8 mouse cellular contexts compared by ENCODE assay signal in the genomic region with DNA sequence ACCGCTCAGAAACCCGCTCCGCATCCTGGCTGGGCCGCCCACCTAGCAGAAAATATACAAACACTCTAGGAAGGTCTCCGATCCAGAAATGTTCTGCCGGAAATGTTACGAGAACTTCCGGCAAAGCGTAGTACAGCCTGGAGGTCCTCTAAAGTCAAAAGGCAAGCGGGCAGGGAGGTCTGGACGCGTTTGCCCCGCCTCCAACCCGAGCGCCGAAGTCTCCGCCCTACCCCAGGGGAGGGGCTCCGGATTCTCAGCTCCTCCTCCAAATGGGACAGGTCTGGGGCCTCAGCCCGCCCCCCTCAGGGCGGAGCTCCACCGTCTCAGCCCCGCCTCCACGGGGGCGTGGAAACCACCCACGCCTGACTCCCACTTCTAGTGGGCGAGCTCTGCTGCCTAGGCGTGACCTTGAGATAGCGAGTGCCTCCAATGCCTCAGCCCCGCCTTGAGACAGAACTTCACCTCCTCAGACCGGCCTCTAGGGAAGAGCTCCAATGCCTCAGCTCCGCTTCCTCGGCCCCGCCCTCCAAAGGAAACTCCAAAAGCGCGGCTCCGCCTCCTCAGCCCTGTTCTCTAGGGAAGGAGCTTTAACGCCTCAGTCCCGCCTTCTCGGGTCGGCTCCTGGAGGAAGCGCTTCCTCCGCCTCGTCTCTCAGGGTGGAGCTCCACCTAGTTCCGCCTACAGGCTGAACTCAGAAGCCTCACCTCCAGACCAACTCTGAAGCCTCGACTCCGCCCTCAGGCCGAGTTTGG. TPM values are rescaled to one million over a fixed set of nuclear protein-coding genes. Genes with fewer than 3 reads are reported as not detected.
A peak's percentile ranks its signal among the peaks of the same experiment; 100 is the strongest.
DNase-seq lines count a peak whose midpoint lies in the region; ATAC-seq and TF ChIP-seq lines count a peak whose summit lies in the region.

Gene Mtrf1l, minus strand, starts transcription at position 171 of the 752 bp plus-strand sequence.

- no peak for TF ChIP-seq POLR2A in bone marrow macrophage, adult 2 months (IDR thresholded peaks at IDR 0.05; ENCODE audit: borderline replicate concordance, low read depth, low read length)
- TF ChIP-seq POLR2A in embryonic fibroblast, embryonic 13.5 days (IDR thresholded peaks at IDR 0.05; ENCODE audit: low read depth, low read length), result peak; percentile 70

- H3K27me3 ChIP-seq in kidney, embryonic 14.5 days (ENCODE audit: control insufficient read depth, insufficient read depth, low read length), result no peaks in the 10 kb centered on the region
- H3K27me3 ChIP-seq in limb, embryonic 15.5 days, result no peaks in the 10 kb centered on the region

- peak; percentile 96 for ATAC-seq in kidney, embryonic 14.5 days (ENCODE audit: low FRiP score, low TSS enrichment)
- peak; percentile 99 for ATAC-seq in limb, embryonic 15.5 days (ENCODE audit: insufficient number of reproducible peaks, low FRiP score, low TSS enrichment, low read depth)

- H3K9me3 ChIP-seq in kidney, embryonic 14.5 days (ENCODE audit: control insufficient read depth, low read length), result no peaks in the 10 kb centered on the region
- H3K9me3 ChIP-seq in limb, embryonic 15.5 days, result no peaks in the 10 kb centered on the region

- peak within 1 kb of the TSS; percentile 63 for H3K4me2 ChIP-seq in kidney, embryonic 14.5 days (replicated peaks; ENCODE audit: low read depth, low read length)
- peak within 1 kb of the TSS; percentile 80 for H3K4me2 ChIP-seq in limb, embryonic 15.5 days

- H3K4me3 ChIP-seq in bone marrow macrophage, adult 2 months (ENCODE audit: insufficient read depth, low read length), result peak within 1 kb of the TSS; percentile 75
- peak within 1 kb of the TSS; percentile 77 for H3K4me3 ChIP-seq in embryonic fibroblast, embryonic 13.5 days (ENCODE audit: insufficient read depth, low read length)
- H3K4me3 ChIP-seq in kidney, embryonic 14.5 days (ENCODE audit: low read length), result peak within 1 kb of the TSS; percentile 70
- peak within 1 kb of the TSS; percentile 94 for H3K4me3 ChIP-seq in limb, embryonic 15.5 days

- peaks cover 11% of the 10 kb centered on the region for H3K4me1 ChIP-seq in bone marrow macrophage, adult 2 months (ENCODE audit: control insufficient read depth, insufficient read depth, low read length)
- peaks cover 6% of the 10 kb centered on the region; the same call in 1 of the 2 replicates for H3K4me1 ChIP-seq in embryonic fibroblast, embryonic 13.5 days (ENCODE audit: control insufficient read depth, insufficient read depth, low read length)
- peaks cover 8% of the 10 kb centered on the region; the same call in 1 of the 2 replicates for H3K4me1 ChIP-seq in kidney, embryonic 14.5 days (ENCODE audit: control insufficient read depth, insufficient read depth, low read length)
- H3K4me1 ChIP-seq in limb, embryonic 15.5 days, result peaks cover 7% of the 10 kb centered on the region; the same call in 1 of the 2 replicates

- no peak for TF ChIP-seq CTCF in bone marrow macrophage, adult 2 months (IDR thresholded peaks at IDR 0.05; ENCODE audit: low read depth, low read length)
- no peak for TF ChIP-seq CTCF in embryonic fibroblast, embryonic 13.5 days (IDR thresholded peaks at IDR 0.05; ENCODE audit: borderline replicate concordance, insufficient read depth, low read length)

- peaks cover 19% of the 10 kb centered on the region for H3K36me3 ChIP-seq in kidney, embryonic 14.5 days (ENCODE audit: control insufficient read depth, insufficient read depth, low read length)
- H3K36me3 ChIP-seq in limb, embryonic 15.5 days, result peaks cover 13% of the 10 kb centered on the region

- peak; percentile 98 for DNase-seq in A20 (ENCODE audit: low read depth, low spot score)
- peak; percentile 97 to 98 for DNase-seq in heart, adult 9 months (ENCODE audit: low spot score in 2 of 2)
- peak; percentile 92 to 99 for DNase-seq in monocyte, adult 2 months (ENCODE audit: low read depth in 1 of 2, low spot score in 2 of 2)
- peak; percentile 98 for DNase-seq in spleen, postnatal 36 days (ENCODE audit: low spot score in 2 of 2)

- H3K9ac ChIP-seq in kidney, embryonic 14.5 days (ENCODE audit: low read depth, low read length), result peak within 1 kb of the TSS; percentile 79
- H3K9ac ChIP-seq in limb, embryonic 15.5 days, result peak within 1 kb of the TSS; percentile 93

- peak within 1 kb of the TSS; percentile 88 for H3K27ac ChIP-seq in bone marrow macrophage, adult 2 months (ENCODE audit: insufficient read depth, low read depth, low read length)
- H3K27ac ChIP-seq in embryonic fibroblast, embryonic 13.5 days (ENCODE audit: insufficient read depth, low read length), result peak within 1 kb of the TSS; percentile 50
- H3K27ac ChIP-seq in kidney, embryonic 14.5 days (ENCODE audit: low read depth, low read length), result peak within 1 kb of the TSS; percentile 86
- H3K27ac ChIP-seq in limb, embryonic 15.5 days, result peak within 1 kb of the TSS; percentile 95

- under 1% methylated on average over 47 of the region's 47 CpGs for WGBS in kidney, embryonic 14.5 days
- under 1% methylated on average over 47 of the region's 47 CpGs for WGBS in limb, embryonic 15.5 days

RNA-seq across cellular contexts. Expression of gene Mtrf1l, which starts in this region (rescaled TPM):
- polyA plus RNA-seq in bone marrow macrophage, adult 2 months (2012; ENCODE audit: insufficient read depth, insufficient read length, missing spikeins), result 14.4 and 16.4 TPM in 2 replicates
- polyA plus RNA-seq in embryonic fibroblast, embryonic 13.5 days (2011; ENCODE audit: insufficient read length, low read depth, missing spikeins), result 11.6 and 15.3 TPM in 2 replicates
- 18.9 and 19.4 TPM in 2 replicates for polyA plus RNA-seq in kidney, embryonic 14.5 days (2014; fragmentation: Nextera tagmentation; extraction: Ambion mirVana)
- polyA plus RNA-seq in limb, embryonic 15.5 days (2015; fragmentation: Nextera tagmentation; extraction: Ambion mirVana), result 13.9 and 15.1 TPM in 2 replicates

Comparison
In these comparisons a context has a peak if more than half of its experiments do, and no peak if none do; other contexts are left out.
1. Peak in every context shown above with its lines: DNase-seq, ATAC-seq, H3K4me3 ChIP-seq and H3K27ac ChIP-seq.